Mouse (Mus musculus) kidney, adult 10 weeks (tissue): ENCODE results near the gene Magi3. TPM values are rescaled to one million over a fixed set of nuclear protein-coding genes. Genes with fewer than 3 reads are reported as not detected.

Source experiments
- polyA plus RNA-seq: library from polyadenylated mRNA; stranded (reverse); fragments of 350-450 nt; fragmentation: Illumina TruSeq; extraction: RNeasy Lipid Tissue Mini Kit (QIAGEN cat#74804); gene quantifications from one replicate; pipeline ENCODE4 v1.2.3, GENCODE M21; 2014; ENCODE audit warnings: low read depth, low replicate concordance

Magi3 gene
- 28.9 TPM for polyA plus RNA-seq

GRCm38 (mm10) chr3:104220295-104220965 is at the start of gene Magi3:
Gene Magi3, minus strand, starts transcription at chr3:104220374.

DNA sequence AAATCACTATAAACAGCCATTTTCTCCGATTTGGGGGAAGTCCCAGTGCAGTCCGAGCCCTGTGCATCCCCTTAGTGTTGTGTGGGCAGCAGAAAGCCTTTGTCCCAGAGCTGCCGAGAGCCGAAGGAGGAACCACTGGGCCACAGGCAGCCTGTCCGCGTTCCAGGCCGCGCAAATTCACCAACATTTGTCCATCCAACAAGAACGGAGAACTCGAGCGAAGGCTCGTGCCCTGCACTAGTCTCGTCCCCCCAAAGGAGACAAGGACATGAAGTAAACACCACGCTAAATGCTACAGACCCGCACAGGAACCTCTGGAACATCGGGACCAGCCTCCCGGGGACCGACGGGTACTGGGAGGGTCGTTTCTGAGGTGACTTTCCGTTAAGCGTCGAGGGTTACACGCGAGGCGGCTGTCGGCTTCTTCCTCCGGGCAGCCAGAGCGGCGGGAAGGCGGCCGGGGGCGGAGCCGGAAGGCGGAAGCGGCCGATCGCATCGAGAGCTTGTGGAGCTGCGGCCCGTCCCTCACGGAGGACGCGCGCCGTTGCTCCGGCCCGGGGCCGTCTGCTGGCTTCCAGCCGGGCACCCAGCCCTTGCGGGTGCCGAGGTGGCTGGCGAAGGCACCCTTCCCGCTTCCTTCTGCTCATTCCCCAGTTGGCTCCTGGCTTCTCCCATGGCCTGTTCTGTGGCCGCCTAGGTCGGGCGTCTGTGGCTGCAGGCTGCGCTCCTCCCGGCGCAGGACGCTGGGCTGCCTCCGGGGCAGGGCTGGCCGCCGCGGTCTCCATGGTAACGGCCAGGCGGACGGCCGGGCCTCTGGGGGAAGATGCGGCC is 252.1 kb downstream of the Magi3 start, which contains the start of gene Phtf1:
TSS of gene Phtf1 (plus strand) at position 250 of the 831 bp plus-strand sequence.

